Mouse (Mus musculus): ENCODE data around the gene Lfng. TPM values are rescaled to one million over a fixed set of nuclear protein-coding genes. Genes with fewer than 3 reads are reported as not detected.
A peak's percentile ranks its signal among the peaks of the same experiment; 100 is the strongest.

Lfng gene
- polyA plus RNA-seq (2011; ENCODE audit: insufficient read depth, insufficient read length, low read depth, missing spikeins): 4.1 and 4.4 TPM in 2 replicates

DNA sequence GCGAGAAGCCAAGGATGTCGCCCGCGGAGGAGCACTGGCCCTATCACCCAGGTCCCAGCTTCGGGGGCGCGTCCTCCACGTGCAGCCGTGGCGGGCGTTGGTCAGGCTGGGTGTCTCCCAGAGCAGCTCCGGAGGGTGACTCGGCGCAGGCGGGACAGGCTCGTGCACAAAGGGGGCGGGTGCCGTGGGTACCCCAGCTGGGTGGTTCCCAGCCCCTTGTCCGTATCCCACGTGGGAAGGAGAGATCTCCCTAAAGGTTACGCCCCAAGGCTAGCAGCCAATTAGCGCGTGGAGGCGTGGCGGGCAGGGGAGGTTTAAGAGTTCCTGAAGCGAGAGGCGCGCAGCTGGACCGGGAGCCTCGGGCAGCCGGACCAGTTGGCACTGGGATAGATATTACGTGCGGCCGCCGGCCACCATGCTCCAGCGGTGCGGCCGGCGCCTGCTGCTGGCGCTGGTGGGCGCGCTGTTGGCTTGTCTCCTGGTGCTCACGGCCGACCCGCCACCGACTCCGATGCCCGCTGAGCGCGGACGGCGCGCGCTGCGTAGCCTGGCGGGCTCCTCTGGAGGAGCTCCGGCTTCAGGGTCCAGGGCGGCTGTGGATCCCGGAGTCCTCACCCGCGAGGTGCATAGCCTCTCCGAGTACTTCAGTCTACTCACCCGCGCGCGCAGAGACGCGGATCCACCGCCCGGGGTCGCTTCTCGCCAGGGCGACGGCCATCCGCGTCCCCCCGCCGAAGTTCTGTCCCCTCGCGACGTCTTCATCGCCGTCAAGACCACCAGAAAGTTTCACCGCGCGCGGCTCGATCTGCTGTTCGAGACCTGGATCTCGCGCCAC, at the start of gene Lfng:
TSS of gene Lfng (plus strand) at position 320 of the 835 bp plus-strand sequence.
- H3K27me3 ChIP-seq (ENCODE audit: control insufficient read depth, insufficient read depth, low read length, poor library complexity, severe bottlenecking): peaks cover 2% of the 10 kb centered on the region; the same call in 1 of the 2 replicates
- peak; percentile 56 for TF ChIP-seq POLR2A (IDR thresholded peaks at IDR 0.05; ENCODE audit: insufficient read depth, low read length)
- no peak for TF ChIP-seq EP300 (IDR thresholded peaks at IDR 0.05; ENCODE audit: insufficient read depth, low read depth, low read length)
- H3K4me1 ChIP-seq (ENCODE audit: control insufficient read depth, insufficient read depth, low read length): no peaks in the 10 kb centered on the region
- H3K36me3 ChIP-seq (ENCODE audit: control insufficient read depth, insufficient read depth, low read length, poor library complexity, severe bottlenecking): no peaks in the 10 kb centered on the region
- H3K27ac ChIP-seq (ENCODE audit: insufficient read depth, low read length): no peak within 1 kb of the TSS
- peak within 1 kb of the TSS; percentile 74 for H3K4me3 ChIP-seq (ENCODE audit: low read depth, low read length)
- H3K9ac ChIP-seq (ENCODE audit: low read depth, poor library complexity, severe bottlenecking): peak within 1 kb of the TSS; percentile 46
- H3K9me3 ChIP-seq (replicated peaks; ENCODE audit: control insufficient read depth, insufficient read depth, low read length, poor library complexity, severe bottlenecking): no peaks in the 10 kb centered on the region

- no peaks in the 10 kb centered on the region for H3K9me3 ChIP-seq (replicated peaks; ENCODE audit: control insufficient read depth, insufficient read depth, low read length, poor library complexity, severe bottlenecking)
- H3K36me3 ChIP-seq (ENCODE audit: control insufficient read depth, insufficient read depth, low read length, poor library complexity, severe bottlenecking): no peaks in the 10 kb centered on the region
- no peaks in the 10 kb centered on the region for H3K27me3 ChIP-seq (ENCODE audit: control insufficient read depth, insufficient read depth, low read length, poor library complexity, severe bottlenecking)
- TF ChIP-seq POLR2A (IDR thresholded peaks at IDR 0.05; ENCODE audit: insufficient read depth, low read length): no peak
- TF ChIP-seq EP300 (IDR thresholded peaks at IDR 0.05; ENCODE audit: insufficient read depth, low read depth, low read length): no peak
- TF ChIP-seq CTCF (IDR thresholded peaks at IDR 0.05; ENCODE audit: low read depth, low read length): no peak
- H3K9ac ChIP-seq (ENCODE audit: low read depth, poor library complexity, severe bottlenecking): no peak overlapping the region
- H3K27ac ChIP-seq (ENCODE audit: insufficient read depth, low read length): no peak overlapping the region
- no peak overlapping the region for H3K4me3 ChIP-seq (ENCODE audit: low read depth, low read length)
- H3K4me1 ChIP-seq (ENCODE audit: control insufficient read depth, insufficient read depth, low read length): peaks cover 9% of the 10 kb centered on the region
Measured at GRCm38 (mm10) chr5:140562601-140563000, 44.5 kb upstream of the Lfng start.

DNA sequence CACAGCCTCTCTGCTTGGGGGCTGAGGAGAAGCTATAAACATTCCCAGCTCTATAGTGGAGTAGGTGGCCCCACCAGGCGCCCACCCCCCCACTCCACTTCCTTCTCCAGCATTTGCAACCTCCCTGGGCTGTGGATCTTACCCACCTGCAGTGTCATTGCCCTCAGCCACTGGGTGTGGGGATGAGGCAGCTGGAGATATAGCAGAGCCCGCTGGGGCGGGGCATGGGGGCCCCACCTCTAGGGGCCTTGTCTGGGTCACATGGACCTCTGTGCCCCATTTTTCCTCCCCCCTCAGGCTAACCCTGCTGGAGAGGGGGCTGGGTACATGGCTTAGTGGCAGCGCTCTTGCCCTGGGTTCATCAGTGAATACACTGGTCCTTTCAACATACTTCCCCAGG, 42.2 kb upstream of the Lfng start, which contains the start of gene Grifin:
TSS of gene Grifin (minus strand) at position 176 of the 400 bp plus-strand sequence.
- Histone ChIP-seq H3K9ac (ENCODE audit: low read depth, poor library complexity, severe bottlenecking) (no peak within 1 kb of the TSS), H3K9me3 (replicated peaks; ENCODE audit: control insufficient read depth, insufficient read depth, low read length, poor library complexity, severe bottlenecking) (no peaks in the 10 kb centered on the region), H3K4me3 (ENCODE audit: low read depth, low read length) (no peak within 1 kb of the TSS), H3K36me3 (ENCODE audit: control insufficient read depth, insufficient read depth, low read length, poor library complexity, severe bottlenecking) (no peaks in the 10 kb centered on the region), H3K27ac (ENCODE audit: insufficient read depth, low read length) (no peak within 1 kb of the TSS), H3K4me1 (ENCODE audit: control insufficient read depth, insufficient read depth, low read length) (peaks cover 13% of the 10 kb centered on the region), H3K27me3 (ENCODE audit: control insufficient read depth, insufficient read depth, low read length, poor library complexity, severe bottlenecking) (no peaks in the 10 kb centered on the region)
- TF ChIP-seq EP300 (IDR thresholded peaks at IDR 0.05; ENCODE audit: insufficient read depth, low read depth, low read length) (no peak), POLR2A (IDR thresholded peaks at IDR 0.05; ENCODE audit: insufficient read depth, low read length) (no peak), CTCF (IDR thresholded peaks at IDR 0.05; ENCODE audit: low read depth, low read length) (no peak)

- H3K27ac ChIP-seq (ENCODE audit: insufficient read depth, low read length): no peak overlapping the region
- no peaks in the 10 kb centered on the region for H3K27me3 ChIP-seq (ENCODE audit: control insufficient read depth, insufficient read depth, low read length, poor library complexity, severe bottlenecking)
- no peak overlapping the region for H3K9ac ChIP-seq (ENCODE audit: low read depth, poor library complexity, severe bottlenecking)
- H3K4me3 ChIP-seq (ENCODE audit: low read depth, low read length): no peak overlapping the region
- TF ChIP-seq CTCF (IDR thresholded peaks at IDR 0.05; ENCODE audit: low read depth, low read length): no peak
- no peak for TF ChIP-seq POLR2A (IDR thresholded peaks at IDR 0.05; ENCODE audit: insufficient read depth, low read length)
- no peak for TF ChIP-seq EP300 (IDR thresholded peaks at IDR 0.05; ENCODE audit: insufficient read depth, low read depth, low read length)
- H3K9me3 ChIP-seq (replicated peaks; ENCODE audit: control insufficient read depth, insufficient read depth, low read length, poor library complexity, severe bottlenecking): no peaks in the 10 kb centered on the region
- no peaks in the 10 kb centered on the region for H3K36me3 ChIP-seq (ENCODE audit: control insufficient read depth, insufficient read depth, low read length, poor library complexity, severe bottlenecking)
- peaks cover 13% of the 10 kb centered on the region for H3K4me1 ChIP-seq (ENCODE audit: control insufficient read depth, insufficient read depth, low read length)
Measured at GRCm38 (mm10) chr5:140565451-140565850, 41.7 kb upstream of the Lfng start.

DNA sequence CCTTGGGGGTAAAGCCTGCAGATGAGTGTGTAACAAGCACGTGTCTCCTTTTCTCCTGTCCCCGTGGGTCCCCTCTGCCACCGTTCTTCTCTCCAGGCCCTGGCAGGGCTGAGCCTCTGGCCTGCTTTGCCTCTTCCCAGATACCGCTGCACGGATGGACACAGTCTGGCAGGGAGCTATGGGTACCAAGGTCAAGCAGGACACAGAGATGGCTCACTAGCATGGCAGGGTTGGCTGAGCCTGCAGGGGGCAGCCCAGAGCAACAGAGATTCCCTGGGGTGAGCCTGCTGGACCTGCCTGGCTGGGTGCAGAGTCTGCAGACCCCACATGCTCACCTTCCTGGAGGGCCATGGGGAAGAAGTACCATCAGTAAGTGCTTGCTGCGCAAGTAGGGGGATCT, 41.3 kb upstream of the Lfng start:
- Histone ChIP-seq H3K4me1 (ENCODE audit: control insufficient read depth, insufficient read depth, low read length) (peaks cover 13% of the 10 kb centered on the region), H3K27ac (ENCODE audit: insufficient read depth, low read length) (no peak overlapping the region), H3K27me3 (ENCODE audit: control insufficient read depth, insufficient read depth, low read length, poor library complexity, severe bottlenecking) (no peaks in the 10 kb centered on the region), H3K9ac (ENCODE audit: low read depth, poor library complexity, severe bottlenecking) (no peak overlapping the region), H3K9me3 (replicated peaks; ENCODE audit: control insufficient read depth, insufficient read depth, low read length, poor library complexity, severe bottlenecking) (no peaks in the 10 kb centered on the region), H3K4me3 (ENCODE audit: low read depth, low read length) (no peak overlapping the region), H3K36me3 (ENCODE audit: control insufficient read depth, insufficient read depth, low read length, poor library complexity, severe bottlenecking) (no peaks in the 10 kb centered on the region)
- TF ChIP-seq POLR2A (IDR thresholded peaks at IDR 0.05; ENCODE audit: insufficient read depth, low read length): no peak
- TF ChIP-seq CTCF (IDR thresholded peaks at IDR 0.05; ENCODE audit: low read depth, low read length): peak; percentile 74
- 0 out of 2 replicates have a peak, but pooled peaks have one; percentile 48 for TF ChIP-seq EP300 (IDR thresholded peaks at IDR 0.05; ENCODE audit: insufficient read depth, low read depth, low read length)

- Histone ChIP-seq H3K4me3 (ENCODE audit: low read depth, low read length) (no peak overlapping the region), H3K9ac (ENCODE audit: low read depth, poor library complexity, severe bottlenecking) (no peak overlapping the region), H3K9me3 (replicated peaks; ENCODE audit: control insufficient read depth, insufficient read depth, low read length, poor library complexity, severe bottlenecking) (no peaks in the 10 kb centered on the region), H3K27me3 (ENCODE audit: control insufficient read depth, insufficient read depth, low read length, poor library complexity, severe bottlenecking) (no peaks in the 10 kb centered on the region), H3K36me3 (ENCODE audit: control insufficient read depth, insufficient read depth, low read length, poor library complexity, severe bottlenecking) (no peaks in the 10 kb centered on the region), H3K4me1 (ENCODE audit: control insufficient read depth, insufficient read depth, low read length) (peaks cover 13% of the 10 kb centered on the region), H3K27ac (ENCODE audit: insufficient read depth, low read length) (no peak overlapping the region)
- TF ChIP-seq EP300 (IDR thresholded peaks at IDR 0.05; ENCODE audit: insufficient read depth, low read depth, low read length) (no peak), CTCF (IDR thresholded peaks at IDR 0.05; ENCODE audit: low read depth, low read length) (no peak), POLR2A (IDR thresholded peaks at IDR 0.05; ENCODE audit: insufficient read depth, low read length) (no peak)
Measured at GRCm38 (mm10) chr5:140566271-140566670, 40.8 kb upstream of the Lfng start.

Data from ES-Bruce4 (cell line).